Mouse (Mus musculus): ENCODE results near the gene Sfrp4. TPM values are rescaled to one million over a fixed set of nuclear protein-coding genes. Genes with fewer than 3 reads are reported as not detected.
"Not testable (repeated sequence)": the region's sequence is repeated elsewhere in the genome, so short reads cannot be mapped to it uniquely, and the experiment has no call there.

Gene Sfrp4
- polyA plus RNA-seq (2015; fragmentation: Nextera tagmentation; extraction: Ambion mirVana): 5.6 and 8.5 TPM in 2 replicates

GRCm38 (mm10) chr13:19622573-19623227, at the start of gene Sfrp4:
Sfrp4 (plus strand) TSS chr13:19623104.
- no peak for ATAC-seq (ENCODE audit: insufficient number of reproducible peaks, low FRiP score, low TSS enrichment, low read depth)
- H3K27me3 ChIP-seq: peaks cover 17% of the 10 kb centered on the region
- 5% methylated on average over 25 of the region's 25 CpGs for WGBS
- H3K4me1 ChIP-seq: peaks cover 16% of the 10 kb centered on the region
- H3K4me3 ChIP-seq: peak within 1 kb of the TSS; percentile 44
- no peaks in the 10 kb centered on the region for H3K36me3 ChIP-seq
- H3K9ac ChIP-seq: peak within 1 kb of the TSS; percentile 35; the same call in 1 of the 2 replicates
- no peaks in the 10 kb centered on the region for H3K9me3 ChIP-seq
- peak within 1 kb of the TSS; percentile 81 for H3K4me2 ChIP-seq
- H3K27ac ChIP-seq: no peak within 1 kb of the TSS

GRCm38 (mm10) chr13:19574723-19575122, 48.2 kb upstream of the Sfrp4 start:
- not testable (repeated sequence) for H3K36me3 ChIP-seq; H3K4me2 ChIP-seq; ATAC-seq (ENCODE audit: insufficient number of reproducible peaks, low FRiP score, low TSS enrichment, low read depth); H3K4me1 ChIP-seq; H3K9me3 ChIP-seq; H3K27ac ChIP-seq; H3K4me3 ChIP-seq; H3K9ac ChIP-seq; H3K27me3 ChIP-seq
- 96% methylated on average over 2 of the region's 2 CpGs for WGBS

GRCm38 (mm10) chr13:19575947-19576346, 47.0 kb upstream of the Sfrp4 start:
- H3K27ac ChIP-seq: no peak overlapping the region
- no peaks in the 10 kb centered on the region for H3K4me1 ChIP-seq
- no peak overlapping the region for H3K9ac ChIP-seq
- no peak for ATAC-seq (ENCODE audit: insufficient number of reproducible peaks, low FRiP score, low TSS enrichment, low read depth)
- WGBS: 77% methylated on average over 3 of the region's 3 CpGs
- H3K9me3 ChIP-seq: no peaks in the 10 kb centered on the region
- H3K27me3 ChIP-seq: no peaks in the 10 kb centered on the region
- no peaks in the 10 kb centered on the region for H3K36me3 ChIP-seq
- no peak overlapping the region for H3K4me2 ChIP-seq
- H3K4me3 ChIP-seq: no peak overlapping the region

GRCm38 (mm10) chr13:19590996-19591759, 31.7 kb upstream of the Sfrp4 start:
- ATAC-seq (ENCODE audit: insufficient number of reproducible peaks, low FRiP score, low TSS enrichment, low read depth): no peak

GRCm38 (mm10) chr13:19595141-19595540, 27.8 kb upstream of the Sfrp4 start:
- Histone ChIP-seq H3K9me3 (no peaks in the 10 kb centered on the region), H3K4me1 (no peaks in the 10 kb centered on the region), H3K27me3 (no peaks in the 10 kb centered on the region), H3K4me2 (no peak overlapping the region), H3K9ac (no peak overlapping the region), H3K4me3 (no peak overlapping the region), H3K36me3 (no peaks in the 10 kb centered on the region), H3K27ac (no peak overlapping the region)
- ATAC-seq (ENCODE audit: insufficient number of reproducible peaks, low FRiP score, low TSS enrichment, low read depth): no peak
- WGBS: 88% methylated on average over 1 of the region's 1 CpGs

More at GRCm38 (mm10) chr13:19590996-19591759, 31.7 kb upstream of the Sfrp4 start:
- Histone ChIP-seq H3K36me3 (no peaks in the 10 kb centered on the region), H3K9me3 (no peaks in the 10 kb centered on the region), H3K9ac (no peak overlapping the region), H3K4me2 (no peak overlapping the region), H3K4me3 (no peak overlapping the region), H3K27ac (no peak overlapping the region), H3K27me3 (no peaks in the 10 kb centered on the region), H3K4me1 (no peaks in the 10 kb centered on the region)
- 78% methylated on average over 3 of the region's 3 CpGs for WGBS

- ATAC-seq (ENCODE audit: insufficient number of reproducible peaks, low FRiP score, low TSS enrichment, low read depth): no peak
- Histone ChIP-seq H3K27me3 (no peaks in the 10 kb centered on the region), H3K9ac (no peak overlapping the region), H3K36me3 (no peaks in the 10 kb centered on the region), H3K4me3 (no peak overlapping the region), H3K9me3 (no peaks in the 10 kb centered on the region), H3K27ac (no peak overlapping the region), H3K4me1 (no peaks in the 10 kb centered on the region), H3K4me2 (no peak overlapping the region)
- 83% methylated on average over 6 of the region's 6 CpGs for WGBS
Measured at GRCm38 (mm10) chr13:19599242-19599641, 23.7 kb upstream of the Sfrp4 start.

GRCm38 (mm10) chr13:19602531-19602930, 20.4 kb upstream of the Sfrp4 start:
- Histone ChIP-seq H3K36me3 (no peaks in the 10 kb centered on the region), H3K9ac (no peak overlapping the region), H3K4me1 (no peaks in the 10 kb centered on the region), H3K4me3 (no peak overlapping the region), H3K27ac (no peak overlapping the region), H3K27me3 (no peaks in the 10 kb centered on the region), H3K9me3 (no peaks in the 10 kb centered on the region), H3K4me2 (no peak overlapping the region)
- no peak for ATAC-seq (ENCODE audit: insufficient number of reproducible peaks, low FRiP score, low TSS enrichment, low read depth)
- 68% methylated on average over 1 of the region's 1 CpGs for WGBS

GRCm38 (mm10) chr13:19603719-19604118, 19.2 kb upstream of the Sfrp4 start:
- Histone ChIP-seq H3K4me3 (no peak overlapping the region), H3K27ac (no peak overlapping the region), H3K9me3 (no peaks in the 10 kb centered on the region), H3K36me3 (no peaks in the 10 kb centered on the region), H3K4me1 (no peaks in the 10 kb centered on the region), H3K4me2 (no peak overlapping the region), H3K9ac (no peak overlapping the region), H3K27me3 (no peaks in the 10 kb centered on the region)
- 67% methylated on average over 1 of the region's 1 CpGs for WGBS
- no peak for ATAC-seq (ENCODE audit: insufficient number of reproducible peaks, low FRiP score, low TSS enrichment, low read depth)

- H3K27me3 ChIP-seq: no peaks in the 10 kb centered on the region
- no peaks in the 10 kb centered on the region for H3K36me3 ChIP-seq
- no peak for ATAC-seq (ENCODE audit: insufficient number of reproducible peaks, low FRiP score, low TSS enrichment, low read depth)
- H3K9ac ChIP-seq: no peak overlapping the region
- H3K4me3 ChIP-seq: no peak overlapping the region
- no peaks in the 10 kb centered on the region for H3K4me1 ChIP-seq
- no peaks in the 10 kb centered on the region for H3K9me3 ChIP-seq
- H3K27ac ChIP-seq: no peak overlapping the region
- no peak overlapping the region for H3K4me2 ChIP-seq
Measured at GRCm38 (mm10) chr13:19604916-19605315, 18.0 kb upstream of the Sfrp4 start.

- Histone ChIP-seq H3K4me2 (no peak overlapping the region), H3K27me3 (no peaks in the 10 kb centered on the region), H3K4me1 (no peaks in the 10 kb centered on the region), H3K4me3 (no peak overlapping the region), H3K36me3 (no peaks in the 10 kb centered on the region), H3K9ac (no peak overlapping the region), H3K9me3 (no peaks in the 10 kb centered on the region), H3K27ac (no peak overlapping the region)
- ATAC-seq (ENCODE audit: insufficient number of reproducible peaks, low FRiP score, low TSS enrichment, low read depth): no peak
Measured at GRCm38 (mm10) chr13:19608120-19608519, 14.8 kb upstream of the Sfrp4 start.

GRCm38 (mm10) chr13:19612348-19612747, 10.6 kb upstream of the Sfrp4 start:
- Histone ChIP-seq H3K27me3 (no peaks in the 10 kb centered on the region), H3K27ac (no peak overlapping the region), H3K4me2 (no peak overlapping the region), H3K4me3 (no peak overlapping the region), H3K36me3 (no peaks in the 10 kb centered on the region), H3K4me1 (no peaks in the 10 kb centered on the region), H3K9me3 (no peaks in the 10 kb centered on the region), H3K9ac (no peak overlapping the region)
- ATAC-seq (ENCODE audit: insufficient number of reproducible peaks, low FRiP score, low TSS enrichment, low read depth): no peak
- 74% methylated on average over 1 of the region's 1 CpGs for WGBS

- H3K27me3 ChIP-seq: no peaks in the 10 kb centered on the region
- H3K4me3 ChIP-seq: no peak overlapping the region
- H3K4me2 ChIP-seq: no peak overlapping the region
- H3K27ac ChIP-seq: no peak overlapping the region
- H3K4me1 ChIP-seq: no peaks in the 10 kb centered on the region
- no peaks in the 10 kb centered on the region for H3K9me3 ChIP-seq
- no peak for ATAC-seq (ENCODE audit: insufficient number of reproducible peaks, low FRiP score, low TSS enrichment, low read depth)
- H3K36me3 ChIP-seq: no peaks in the 10 kb centered on the region
- 89% methylated on average over 3 of the region's 3 CpGs for WGBS
- H3K9ac ChIP-seq: no peak overlapping the region
Measured at GRCm38 (mm10) chr13:19612963-19613362, 9.9 kb upstream of the Sfrp4 start.

All from limb, embryonic 15.5 days (tissue).